Mouse (Mus musculus) frontal cortex, adult (tissue): ENCODE results near the gene Fam110c.

Experiments used
- ATAC-seq: cut with Nextera tagmentation; 2 replicates; pipeline ENCODE4 v1.9.2; 2017; ENCODE audit warnings: mild to moderate bottlenecking, moderate library complexity, mixed read lengths; ENCODE audit not compliant: low TSS enrichment

Gene Fam110c

GRCm38 (mm10) chr12:31073412-31074354, at the start of gene Fam110c:
Gene Fam110c (plus strand): TSS chr12:31073861.
- no peak for ATAC-seq

DNA sequence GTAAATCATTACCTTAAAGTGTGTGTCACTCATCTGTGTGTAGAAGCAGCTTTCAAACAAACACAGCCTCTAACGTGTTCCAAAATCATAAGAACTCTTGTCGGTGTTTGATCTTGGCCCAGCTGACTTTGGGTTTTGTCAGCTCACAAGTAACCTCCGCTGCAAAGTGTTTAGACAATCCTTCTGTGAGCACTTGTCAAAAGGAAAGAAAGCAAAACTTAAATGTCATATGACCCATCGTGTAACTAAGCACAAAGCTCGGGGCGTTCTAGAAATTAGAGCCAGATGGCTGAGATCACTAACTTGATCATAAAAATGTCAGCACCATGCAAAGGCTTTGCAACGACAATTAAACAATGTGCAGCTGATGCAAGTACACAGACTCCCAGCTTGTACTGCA, 47.2 kb upstream of the Fam110c start:
- ATAC-seq, result no peak

DNA sequence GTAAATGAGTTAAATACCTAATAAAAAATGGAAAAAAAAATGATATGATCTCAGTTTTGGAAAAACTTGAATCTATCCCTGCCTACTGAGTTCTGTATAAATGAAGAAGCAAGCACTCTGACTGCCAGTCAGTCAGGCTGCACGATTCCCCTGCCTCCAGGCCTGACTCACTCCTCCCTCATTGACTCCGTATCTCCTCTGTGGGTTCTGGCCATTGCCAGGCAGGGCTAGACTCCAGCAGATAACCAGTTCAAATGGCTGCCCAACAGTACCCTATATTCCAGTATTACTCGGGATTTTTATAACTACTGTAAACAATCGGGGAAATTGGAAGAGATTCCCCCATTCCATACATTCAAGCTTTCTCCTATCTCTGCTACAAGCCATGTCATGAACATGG, 21.6 kb upstream of the Fam110c start:
- no peak for ATAC-seq

- no peak for ATAC-seq
Measured at GRCm38 (mm10) chr12:31056291-31056864, 17.3 kb upstream of the Fam110c start.

- no peak for ATAC-seq
Measured at GRCm38 (mm10) chr12:31059393-31059853, 14.2 kb upstream of the Fam110c start.

DNA sequence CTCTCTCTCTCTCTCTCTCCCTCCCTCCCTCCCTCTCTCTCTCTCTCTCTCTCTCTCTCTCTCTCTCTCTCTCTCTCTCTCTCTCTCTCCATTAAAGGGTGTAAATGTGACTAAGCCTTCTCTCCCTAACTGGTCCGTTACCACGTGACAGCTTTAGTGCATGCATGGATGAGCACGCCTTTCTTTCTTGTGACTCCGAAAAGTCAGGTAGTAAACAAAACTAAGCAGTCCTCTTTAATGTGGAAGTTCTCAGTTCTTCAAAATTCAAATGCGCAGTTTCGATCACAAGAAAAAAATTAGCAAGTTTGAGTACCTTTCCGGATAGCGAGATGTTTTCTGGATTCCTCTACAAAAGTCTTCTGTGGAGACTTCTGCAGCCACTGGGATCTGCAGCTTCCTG, 13.4 kb upstream of the Fam110c start:
- ATAC-seq, result no peak

DNA sequence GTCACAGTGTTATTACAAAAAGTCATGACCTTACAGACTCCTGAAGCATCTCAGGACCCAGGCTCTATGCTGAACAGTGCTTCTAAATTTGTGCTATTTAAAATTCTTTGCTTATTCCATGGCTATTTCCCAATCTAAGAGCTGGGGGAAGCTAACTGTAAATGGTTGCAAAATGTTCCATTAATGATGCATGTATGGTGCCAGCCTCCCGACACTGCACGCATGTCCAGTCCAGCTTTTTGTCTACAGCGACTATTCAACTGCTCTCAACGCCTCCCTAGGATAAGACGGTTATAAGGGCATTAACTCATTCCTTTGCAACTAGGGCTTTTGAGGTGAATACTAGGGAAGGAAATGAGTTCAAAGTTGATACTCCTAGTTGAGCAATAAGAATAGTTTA, 2.4 kb upstream of the Fam110c start:
- ATAC-seq, result no peak

- peak; percentile 48 for ATAC-seq
Measured at GRCm38 (mm10) chr12:31074355-31074786, 710 bp downstream of the Fam110c start.

DNA sequence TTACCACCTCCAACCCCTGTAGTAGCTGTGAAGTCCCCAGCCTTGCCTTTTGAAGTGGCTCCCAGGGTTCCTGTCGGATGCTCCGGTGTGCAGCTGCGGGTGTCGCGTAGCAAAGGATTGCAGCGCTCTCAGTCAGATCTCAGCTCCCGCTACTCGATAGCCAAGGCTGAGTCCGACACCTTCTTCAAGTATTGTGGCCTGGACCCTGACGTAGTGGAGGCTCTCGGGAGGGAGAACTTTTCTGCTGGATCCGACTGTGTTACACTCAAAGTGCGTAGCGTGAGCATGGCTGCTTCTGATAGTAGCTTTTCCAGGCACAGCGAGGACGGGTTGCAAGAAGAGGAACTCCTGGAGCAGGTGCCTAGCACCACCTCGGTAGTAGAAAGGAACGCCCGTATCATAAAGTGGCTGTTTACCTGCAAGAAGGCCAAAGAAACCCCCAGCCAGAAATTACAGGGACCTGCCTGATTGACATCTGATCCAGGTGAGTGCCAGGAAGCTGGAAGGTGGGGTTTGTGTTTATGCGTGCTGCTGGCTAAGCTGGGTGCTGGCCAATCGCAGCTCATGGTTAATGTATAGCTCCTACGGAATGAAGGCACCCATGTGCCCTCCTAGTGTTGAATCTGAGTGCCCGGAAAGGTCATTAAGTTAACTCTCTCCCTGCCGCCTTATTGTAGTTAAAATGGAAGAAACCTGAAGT, 1.3 kb downstream of the Fam110c start:
- peak; percentile 81 for ATAC-seq

- peak; percentile 73 for ATAC-seq
Measured at GRCm38 (mm10) chr12:31077020-31077419, 3.4 kb downstream of the Fam110c start.

GRCm38 (mm10) chr12:31078030-31078429, 4.4 kb downstream of the Fam110c start:
- no peak for ATAC-seq

DNA sequence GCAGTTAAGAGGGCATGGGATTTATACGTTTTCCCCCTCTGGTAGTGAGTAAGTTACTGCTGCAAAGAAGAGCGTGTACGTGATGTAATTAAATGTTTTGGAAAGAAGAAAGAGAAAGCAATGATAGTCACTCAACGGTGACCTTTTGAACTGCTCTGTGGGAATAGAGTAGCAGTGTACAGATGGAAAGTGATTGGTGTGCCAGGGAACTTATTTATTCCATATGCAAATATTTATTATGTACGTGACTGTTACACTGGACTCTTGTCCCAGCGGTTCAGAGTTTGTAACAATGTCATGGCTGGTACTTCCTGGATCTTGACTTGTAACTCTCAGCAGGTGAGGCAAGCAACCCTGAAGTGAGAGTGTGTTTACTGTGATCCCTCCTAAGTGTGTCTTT, 6.7 kb downstream of the Fam110c start:
- ATAC-seq, result no peak

GRCm38 (mm10) chr12:31080890-31081554, 7.4 kb downstream of the Fam110c start:
- no peak for ATAC-seq

DNA sequence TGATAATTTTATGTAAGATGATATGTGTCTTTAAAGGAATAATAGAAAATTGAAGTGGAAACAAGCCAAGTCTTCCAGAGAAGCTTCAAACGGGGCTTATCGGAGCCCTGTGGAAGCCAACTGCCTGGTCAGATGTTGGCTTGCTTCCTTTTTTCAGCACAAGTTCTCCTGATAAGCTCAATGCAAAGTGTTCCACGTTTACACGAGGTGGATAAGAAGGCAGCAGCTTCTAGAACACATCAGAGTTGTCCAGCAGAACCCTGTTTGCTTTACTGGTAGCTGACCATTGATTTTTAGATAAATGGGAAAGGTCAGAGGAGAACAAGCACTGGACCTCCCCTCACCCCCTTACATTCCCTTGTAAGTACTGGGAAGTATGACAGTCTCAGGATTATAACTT, 9.3 kb downstream of the Fam110c start:
- no peak for ATAC-seq

- no peak for ATAC-seq
Measured at GRCm38 (mm10) chr12:31083407-31083806, 9.7 kb downstream of the Fam110c start.

GRCm38 (mm10) chr12:31087060-31087459, 13.4 kb downstream of the Fam110c start:
- ATAC-seq, result no peak

DNA sequence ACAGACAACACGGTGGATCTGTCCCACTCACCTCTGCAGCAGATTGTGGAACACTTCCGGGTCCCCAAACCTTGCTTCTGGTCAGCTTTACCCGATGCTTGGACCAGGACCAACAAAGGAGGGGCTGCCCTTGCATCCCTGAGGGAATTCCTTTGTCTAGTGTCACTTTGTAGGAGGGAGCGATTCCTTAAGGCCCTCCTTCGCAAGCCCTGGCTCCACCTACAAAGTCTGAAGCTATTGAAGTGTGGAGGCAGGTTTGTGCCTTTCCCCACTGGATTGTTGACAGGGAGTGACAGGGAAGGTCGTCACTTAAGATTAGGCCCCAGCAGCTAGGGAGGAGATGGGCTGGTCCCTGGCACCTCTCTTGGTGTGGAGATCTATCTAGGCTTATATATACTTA, 16.7 kb downstream of the Fam110c start:
- ATAC-seq, result no peak

GRCm38 (mm10) chr12:31090882-31091640, 17.4 kb downstream of the Fam110c start:
- ATAC-seq, result no peak

- no peak for ATAC-seq
Measured at GRCm38 (mm10) chr12:31092481-31092880, 18.8 kb downstream of the Fam110c start.

GRCm38 (mm10) chr12:31097185-31097584, 23.5 kb downstream of the Fam110c start:
- no peak for ATAC-seq

DNA sequence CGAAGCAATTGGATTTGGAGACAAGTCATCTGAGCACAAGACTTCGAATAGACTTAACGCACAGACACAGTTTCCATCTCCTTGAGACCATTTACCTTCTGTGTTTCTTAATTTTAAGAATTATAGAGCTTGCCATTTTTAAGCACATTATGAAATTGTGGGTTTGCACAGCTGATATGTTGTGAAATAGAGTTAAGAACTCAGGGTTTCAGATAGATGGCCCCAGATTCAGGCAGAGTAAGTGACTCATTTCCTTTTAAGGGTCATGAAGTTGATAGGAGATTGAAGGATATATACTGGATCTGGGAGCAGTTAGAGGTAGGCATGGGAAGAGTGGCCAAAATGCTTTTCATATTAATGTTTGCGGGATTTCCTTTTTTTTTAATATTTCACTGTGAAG, 27.5 kb downstream of the Fam110c start:
- ATAC-seq, result no peak
